Mouse (Mus musculus) embryonic facial prominence, embryonic 10.5 days (tissue): ENCODE data around the gene Retreg2. TPM values are rescaled to one million over a fixed set of nuclear protein-coding genes. Genes with fewer than 3 reads are reported as not detected.

Experiments
- DNase-seq: peaks from one replicate; pipeline ENCODE4 v3.0.0-alpha.2; 2017; ENCODE audit warnings: low spot score
- H3K27ac ChIP-seq: fragments of 300-500 bp; sonication (generic); replicated peaks from 2 replicates; pipeline ENCODE4 v1.5.1; 2016; ENCODE audit warnings: mild to moderate bottlenecking
- H3K27me3 ChIP-seq: fragments of 300-500 bp; sonication (generic); replicated peaks from 2 replicates; pipeline ENCODE4 v1.6.1; 2016; ENCODE audit warnings: low read depth, mild to moderate bottlenecking; ENCODE audit not compliant: poor library complexity, severe bottlenecking
- H3K36me3 ChIP-seq: fragments of 300-500 bp; sonication (generic); replicated peaks from 2 replicates; pipeline ENCODE4 v1.6.1; 2016; ENCODE audit warnings: mild to moderate bottlenecking, moderate library complexity
- H3K4me1 ChIP-seq: fragments of 300-500 bp; sonication (generic); 2 replicates; pipeline ENCODE4 v1.6.1; 2016
- H3K4me3 ChIP-seq: fragments of 300-500 bp; sonication (generic); 2 replicates; pipeline ENCODE4 v1.5.1; 2016; ENCODE audit warnings: mild to moderate bottlenecking, moderate library complexity
- H3K9me3 ChIP-seq: fragments of 300-500 bp; sonication (generic); 2 replicates; pipeline ENCODE4 v1.6.1; 2016; ENCODE audit warnings: mild to moderate bottlenecking
- WGBS: fragments of 180-500 bp; shearing (Covaris S2); methylation state at CpG from one replicate; pipeline ENCODE4 v1.1.7; 2016; 5-methylcytosine and 5-hydroxymethylcytosine counted together
- polyA plus RNA-seq: library from polyadenylated mRNA; unstranded; fragments of >200 nt; fragmentation: Nextera tagmentation; extraction: Ambion mirVana; gene quantifications from 2 replicates; pipeline ENCODE4 v1.2.1, GENCODE M21; 2016

Gene Retreg2
- polyA plus RNA-seq = 32.1 and 35.8 TPM in 2 replicates

GRCm38 (mm10) chr1:75142301-75143261 lies at the start of gene Retreg2, which contains the start of gene Cnppd1:
Gene Retreg2, plus strand, starts transcription at chr1:75142778.
Gene Cnppd1, minus strand, starts transcription at chr1:75142711.
- no peaks in the 10 kb centered on the region for H3K27me3 ChIP-seq
- no peaks in the 10 kb centered on the region for H3K9me3 ChIP-seq
- H3K4me3 ChIP-seq = peak within 1 kb of the TSS; percentile 89
- H3K4me1 ChIP-seq = peaks cover 33% of the 10 kb centered on the region
- under 1% methylated on average over 91 of the region's 91 CpGs for WGBS
- DNase-seq = peak; percentile 97
- peak within 1 kb of the TSS; percentile 96 for H3K27ac ChIP-seq
- peaks cover 60% of the 10 kb centered on the region for H3K36me3 ChIP-seq

GRCm38 (mm10) chr1:75122211-75122610 lies 20.4 kb upstream of the Retreg2 start:
- H3K9me3 ChIP-seq = no peaks in the 10 kb centered on the region
- no peaks in the 10 kb centered on the region for H3K27me3 ChIP-seq
- H3K27ac ChIP-seq = no peak overlapping the region
- no peak for DNase-seq
- no peaks in the 10 kb centered on the region for H3K36me3 ChIP-seq
- no peak overlapping the region for H3K4me3 ChIP-seq
- H3K4me1 ChIP-seq = peaks cover 12% of the 10 kb centered on the region
- 86% methylated on average over 3 of the region's 3 CpGs for WGBS

GRCm38 (mm10) chr1:75124346-75125321 lies 17.9 kb upstream of the Retreg2 start, which contains the start of gene Nhej1:
Gene Nhej1, minus strand, starts transcription at chr1:75125200.
- 2% methylated on average over 56 of the region's 56 CpGs for WGBS
- no peaks in the 10 kb centered on the region for H3K36me3 ChIP-seq
- peak; percentile 96 for DNase-seq
- H3K27me3 ChIP-seq = no peaks in the 10 kb centered on the region
- peak within 1 kb of the TSS; percentile 72 for H3K4me3 ChIP-seq
- peaks cover 12% of the 10 kb centered on the region for H3K4me1 ChIP-seq
- no peaks in the 10 kb centered on the region for H3K9me3 ChIP-seq
- peak within 1 kb of the TSS; percentile 96 for H3K27ac ChIP-seq

- Histone ChIP-seq H3K9me3 (no peaks in the 10 kb centered on the region), H3K4me3 (peak overlapping the region; percentile 72), H3K27ac (peak overlapping the region; percentile 96), H3K27me3 (no peaks in the 10 kb centered on the region), H3K36me3 (no peaks in the 10 kb centered on the region), H3K4me1 (peaks cover 12% of the 10 kb centered on the region)
- 35% methylated on average over 5 of the region's 5 CpGs for WGBS
- DNase-seq = no peak
Measured at GRCm38 (mm10) chr1:75125418-75125817, 17.2 kb upstream of the Retreg2 start.

- Histone ChIP-seq H3K4me3 (no peak overlapping the region), H3K36me3 (no peaks in the 10 kb centered on the region), H3K4me1 (peaks cover 12% of the 10 kb centered on the region), H3K9me3 (no peaks in the 10 kb centered on the region), H3K27me3 (no peaks in the 10 kb centered on the region), H3K27ac (no peak overlapping the region)
- no peak for DNase-seq
- WGBS = 79% methylated on average over 3 of the region's 3 CpGs
Measured at GRCm38 (mm10) chr1:75128641-75129040, 13.9 kb upstream of the Retreg2 start.

- H3K4me1 ChIP-seq = no peaks in the 10 kb centered on the region
- DNase-seq = no peak
- H3K36me3 ChIP-seq = peaks cover 37% of the 10 kb centered on the region
- H3K27ac ChIP-seq = no peak within 1 kb of the TSS
- H3K4me3 ChIP-seq = no peak within 1 kb of the TSS
- H3K27me3 ChIP-seq = no peaks in the 10 kb centered on the region
- H3K9me3 ChIP-seq = no peaks in the 10 kb centered on the region
- 68% methylated on average over 12 of the region's 12 CpGs for WGBS
Measured at GRCm38 (mm10) chr1:75133421-75134207, 9.0 kb upstream of the Retreg2 start, which contains the start of gene Slc23a3. Gene Slc23a3, minus strand, starts transcription at chr1:75133890.

- H3K27me3 ChIP-seq = no peaks in the 10 kb centered on the region
- DNase-seq = no peak
- peaks cover 51% of the 10 kb centered on the region for H3K36me3 ChIP-seq
- peaks cover 9% of the 10 kb centered on the region for H3K4me1 ChIP-seq
- WGBS = 76% methylated on average over 6 of the region's 6 CpGs
- H3K27ac ChIP-seq = no peak overlapping the region; the same call in 1 of the 2 replicates
- H3K9me3 ChIP-seq = no peaks in the 10 kb centered on the region
- H3K4me3 ChIP-seq = no peak overlapping the region
Measured at GRCm38 (mm10) chr1:75136293-75136692, 6.3 kb upstream of the Retreg2 start.

- Histone ChIP-seq H3K4me3 (no peak overlapping the region), H3K27me3 (no peaks in the 10 kb centered on the region), H3K36me3 (peaks cover 51% of the 10 kb centered on the region), H3K9me3 (no peaks in the 10 kb centered on the region), H3K27ac (no peak overlapping the region), H3K4me1 (peaks cover 13% of the 10 kb centered on the region)
- WGBS = 69% methylated on average over 3 of the region's 3 CpGs
- DNase-seq = no peak
Measured at GRCm38 (mm10) chr1:75136730-75137129, 5.8 kb upstream of the Retreg2 start.

- no peaks in the 10 kb centered on the region for H3K9me3 ChIP-seq
- no peak overlapping the region for H3K27ac ChIP-seq
- H3K4me3 ChIP-seq = no peak overlapping the region
- peaks cover 21% of the 10 kb centered on the region for H3K4me1 ChIP-seq
- DNase-seq = no peak
- H3K36me3 ChIP-seq = peaks cover 51% of the 10 kb centered on the region
- H3K27me3 ChIP-seq = no peaks in the 10 kb centered on the region
- WGBS = 92% methylated on average over 2 of the region's 2 CpGs
Measured at GRCm38 (mm10) chr1:75138448-75138847, 4.1 kb upstream of the Retreg2 start.

- H3K9me3 ChIP-seq = no peaks in the 10 kb centered on the region
- H3K4me1 ChIP-seq = peaks cover 33% of the 10 kb centered on the region
- H3K27ac ChIP-seq = peak overlapping the region; percentile 96
- peaks cover 60% of the 10 kb centered on the region for H3K36me3 ChIP-seq
- H3K27me3 ChIP-seq = no peaks in the 10 kb centered on the region
- 67% methylated on average over 4 of the region's 4 CpGs for WGBS
- no peak for DNase-seq
- H3K4me3 ChIP-seq = peak overlapping the region; percentile 89
Measured at GRCm38 (mm10) chr1:75140601-75141190, 1.9 kb upstream of the Retreg2 start.

GRCm38 (mm10) chr1:75141486-75142190 lies 940 bp upstream of the Retreg2 start:
- Histone ChIP-seq H3K36me3 (peaks cover 60% of the 10 kb centered on the region), H3K27me3 (no peaks in the 10 kb centered on the region), H3K4me3 (peak overlapping the region; percentile 89), H3K4me1 (peaks cover 33% of the 10 kb centered on the region), H3K27ac (peak overlapping the region; percentile 96), H3K9me3 (no peaks in the 10 kb centered on the region)
- DNase-seq = peak; percentile 58
- WGBS = under 1% methylated on average over 53 of the region's 53 CpGs
